Mouse (Mus musculus) spleen, adult 2 months (tissue): ENCODE results near the gene Lhx2.

Experiments
- CTCF ChIP-seq: fragments of 200-500 bp; IDR thresholded peaks from 2 replicates; pipeline ENCODE4 v1.5.1; 2011; ENCODE audit warnings: mild to moderate bottlenecking, inconsistent platforms; ENCODE audit not compliant: insufficient read depth, insufficient read length, insufficient replicate concordance; ENCODE audit errors: extremely low read depth
- POLR2A ChIP-seq: fragments of 200-500 bp; IDR thresholded peaks from 2 replicates; pipeline ENCODE4 v1.6.1; 2011; ENCODE audit warnings: low read depth, low read length, inconsistent platforms

GRCm38 (mm10) chr2:38340626-38341200 is 1.6 kb downstream of the Lhx2 start:
- TF ChIP-seq POLR2A, result no peak
- no peak for TF ChIP-seq CTCF
